Mouse (Mus musculus): ENCODE results near the gene Cmklr1. TPM values are rescaled to one million over a fixed set of nuclear protein-coding genes. Genes with fewer than 3 reads are reported as not detected.
A peak's percentile ranks its signal among the peaks of the same experiment; 100 is the strongest.

Gene Cmklr1
- polyA plus RNA-seq, 1 experiment from 2014 or later = 7.5 TPM

- DNase-seq (ENCODE audit: low spot score) = no peak
- Histone ChIP-seq H3K27me3 (ENCODE audit: insufficient read depth, low read length) (no peaks in the 10 kb centered on the region), H3K9ac (ENCODE audit: low read depth, low read length) (no peak overlapping the region), H3K36me3 (ENCODE audit: insufficient read depth, low read length) (no peaks in the 10 kb centered on the region), H3K9me3 (replicated peaks; ENCODE audit: low read length) (no peaks in the 10 kb centered on the region), H3K27ac (no peak overlapping the region), H3K4me2 (ENCODE audit: low read length) (no peak overlapping the region), H3K4me3 (replicated peaks; ENCODE audit: low read depth, low read length) (no peak overlapping the region), H3K4me1 (replicated peaks; ENCODE audit: insufficient read depth, low read length) (peaks cover 11% of the 10 kb centered on the region; the same call in 1 of the 2 replicates)
- no peak for TF ChIP-seq CTCF (IDR thresholded peaks at IDR 0.05; ENCODE audit: low read depth)
- 74% methylated on average over 7 of the region's 7 CpGs for WGBS
- ATAC-seq (replicated peaks; ENCODE audit: low FRiP score, low read depth) = no peak
Measured at GRCm38 (mm10) chr5:113634887-113635610, 15.2 kb downstream of the Cmklr1 start.

GRCm38 (mm10) chr5:113634024-113634651 lies 16.1 kb downstream of the Cmklr1 start:
- Histone ChIP-seq H3K27me3 (ENCODE audit: insufficient read depth, low read length) (no peaks in the 10 kb centered on the region), H3K27ac (peak overlapping the region; percentile 42; the same call in 1 of the 2 replicates), H3K9ac (ENCODE audit: low read depth, low read length) (no peak overlapping the region), H3K36me3 (ENCODE audit: insufficient read depth, low read length) (no peaks in the 10 kb centered on the region), H3K4me3 (replicated peaks; ENCODE audit: low read depth, low read length) (no peak overlapping the region), H3K4me2 (ENCODE audit: low read length) (no peak overlapping the region), H3K4me1 (replicated peaks; ENCODE audit: insufficient read depth, low read length) (peaks cover 15% of the 10 kb centered on the region), H3K9me3 (replicated peaks; ENCODE audit: low read length) (no peaks in the 10 kb centered on the region)
- WGBS = 15% methylated on average over 13 of the region's 13 CpGs
- ATAC-seq (replicated peaks; ENCODE audit: low FRiP score, low read depth) (0 out of 2 replicates have a peak, but pooled peaks have one; percentile 59), DNase-seq (ENCODE audit: low spot score) (peak; percentile 78)
- no peak for TF ChIP-seq CTCF (IDR thresholded peaks at IDR 0.05; ENCODE audit: low read depth)

DNA sequence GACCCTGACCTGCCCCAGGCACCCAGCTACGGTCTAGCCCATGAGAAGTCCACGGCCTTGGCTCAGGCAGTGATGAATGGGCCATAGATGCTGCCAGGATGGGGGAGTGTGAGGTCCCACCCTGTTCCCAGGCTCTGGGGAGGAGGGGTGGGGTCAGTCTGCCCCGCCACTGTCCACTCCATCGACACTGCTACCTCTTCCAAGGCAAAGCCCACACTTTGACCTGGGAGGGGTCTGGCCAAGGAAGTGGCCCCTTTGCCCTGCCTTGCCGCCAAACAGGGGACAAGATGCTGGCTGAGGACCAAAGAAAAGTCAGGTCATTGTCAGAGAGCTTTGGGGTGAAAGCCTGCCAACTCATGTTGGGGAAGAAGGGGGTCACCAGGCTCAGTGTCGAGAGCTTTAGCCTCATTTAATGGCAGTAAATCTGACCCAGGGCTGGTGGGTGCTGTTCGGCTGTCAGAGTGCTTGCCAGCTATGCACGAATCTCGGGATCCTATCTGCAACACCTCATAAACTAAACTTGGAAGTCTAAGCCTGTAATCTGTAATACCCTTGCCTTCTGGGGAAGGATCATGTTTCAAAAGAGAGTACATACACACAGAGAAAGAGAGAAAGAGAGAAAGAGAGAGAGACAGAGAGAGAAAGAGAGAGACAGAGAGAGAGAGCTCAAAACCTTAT lies 17.1 kb downstream of the Cmklr1 start:
- 3% methylated on average over 9 of the region's 9 CpGs for WGBS
- Histone ChIP-seq H3K27me3 (ENCODE audit: insufficient read depth, low read length) (no peaks in the 10 kb centered on the region), H3K4me2 (ENCODE audit: low read length) (no peak overlapping the region), H3K4me1 (replicated peaks; ENCODE audit: insufficient read depth, low read length) (peaks cover 22% of the 10 kb centered on the region), H3K9me3 (replicated peaks; ENCODE audit: low read length) (no peaks in the 10 kb centered on the region), H3K4me3 (replicated peaks; ENCODE audit: low read depth, low read length) (no peak overlapping the region), H3K27ac (no peak overlapping the region), H3K36me3 (ENCODE audit: insufficient read depth, low read length) (no peaks in the 10 kb centered on the region), H3K9ac (ENCODE audit: low read depth, low read length) (no peak overlapping the region)
- ATAC-seq (replicated peaks; ENCODE audit: low FRiP score, low read depth) = no peak
- no peak for TF ChIP-seq CTCF (IDR thresholded peaks at IDR 0.05; ENCODE audit: low read depth)
- peak; percentile 28 for DNase-seq (ENCODE audit: low spot score)

- H3K4me3 ChIP-seq (replicated peaks; ENCODE audit: low read depth, low read length) = no peak overlapping the region
- ATAC-seq (replicated peaks; ENCODE audit: low FRiP score, low read depth) = 0 out of 2 replicates have a peak, but pooled peaks have one; percentile 9
- no peak for TF ChIP-seq CTCF (IDR thresholded peaks at IDR 0.05; ENCODE audit: low read depth)
- H3K36me3 ChIP-seq (ENCODE audit: insufficient read depth, low read length) = no peaks in the 10 kb centered on the region
- H3K27ac ChIP-seq = no peak overlapping the region
- H3K4me1 ChIP-seq (replicated peaks; ENCODE audit: insufficient read depth, low read length) = peaks cover 28% of the 10 kb centered on the region
- H3K9ac ChIP-seq (ENCODE audit: low read depth, low read length) = no peak overlapping the region
- no peaks in the 10 kb centered on the region for H3K27me3 ChIP-seq (ENCODE audit: insufficient read depth, low read length)
- no peak overlapping the region for H3K4me2 ChIP-seq (ENCODE audit: low read length)
- WGBS = 42% methylated on average over 10 of the region's 10 CpGs
- DNase-seq (ENCODE audit: low spot score) = no peak
- H3K9me3 ChIP-seq (replicated peaks; ENCODE audit: low read length) = no peaks in the 10 kb centered on the region
Measured at GRCm38 (mm10) chr5:113630116-113630515, 20.1 kb downstream of the Cmklr1 start.

GRCm38 (mm10) chr5:113629248-113629647 lies 21.0 kb downstream of the Cmklr1 start:
- H3K9me3 ChIP-seq (replicated peaks; ENCODE audit: low read length) = no peaks in the 10 kb centered on the region
- H3K4me2 ChIP-seq (ENCODE audit: low read length) = no peak overlapping the region
- H3K4me1 ChIP-seq (replicated peaks; ENCODE audit: insufficient read depth, low read length) = peaks cover 25% of the 10 kb centered on the region
- no peak overlapping the region for H3K4me3 ChIP-seq (replicated peaks; ENCODE audit: low read depth, low read length)
- DNase-seq (ENCODE audit: low spot score) (peak; percentile 33), ATAC-seq (replicated peaks; ENCODE audit: low FRiP score, low read depth) (no peak)
- H3K36me3 ChIP-seq (ENCODE audit: insufficient read depth, low read length) = no peaks in the 10 kb centered on the region
- no peak overlapping the region for H3K27ac ChIP-seq
- WGBS = 85% methylated on average over 3 of the region's 3 CpGs
- no peaks in the 10 kb centered on the region for H3K27me3 ChIP-seq (ENCODE audit: insufficient read depth, low read length)
- no peak for TF ChIP-seq CTCF (IDR thresholded peaks at IDR 0.05; ENCODE audit: low read depth)
- H3K9ac ChIP-seq (ENCODE audit: low read depth, low read length) = no peak overlapping the region

GRCm38 (mm10) chr5:113627820-113628437 lies 22.3 kb downstream of the Cmklr1 start:
- Histone ChIP-seq H3K9me3 (replicated peaks; ENCODE audit: low read length) (no peaks in the 10 kb centered on the region), H3K36me3 (ENCODE audit: insufficient read depth, low read length) (no peaks in the 10 kb centered on the region), H3K9ac (ENCODE audit: low read depth, low read length) (no peak overlapping the region), H3K4me1 (replicated peaks; ENCODE audit: insufficient read depth, low read length) (peaks cover 20% of the 10 kb centered on the region), H3K27ac (no peak overlapping the region), H3K27me3 (ENCODE audit: insufficient read depth, low read length) (no peaks in the 10 kb centered on the region), H3K4me2 (ENCODE audit: low read length) (no peak overlapping the region), H3K4me3 (replicated peaks; ENCODE audit: low read depth, low read length) (no peak overlapping the region)
- WGBS = 32% methylated on average over 11 of the region's 11 CpGs
- no peak for TF ChIP-seq CTCF (IDR thresholded peaks at IDR 0.05; ENCODE audit: low read depth)
- DNase-seq (ENCODE audit: low spot score) = no peak
- ATAC-seq (replicated peaks; ENCODE audit: low FRiP score, low read depth) = no peak

Measured in kidney, postnatal 0 days (tissue).